Mouse (Mus musculus) spleen, postnatal 14 days (tissue): ENCODE measurements around the gene Pax6.

Experiments
- DNase-seq, 2 experiments: peaks; one replicate each; pipeline ENCODE4 v3.0.0; 2021 to 2022; ENCODE audit warnings: low spot score in 2 of 2

Gene Pax6

DNA sequence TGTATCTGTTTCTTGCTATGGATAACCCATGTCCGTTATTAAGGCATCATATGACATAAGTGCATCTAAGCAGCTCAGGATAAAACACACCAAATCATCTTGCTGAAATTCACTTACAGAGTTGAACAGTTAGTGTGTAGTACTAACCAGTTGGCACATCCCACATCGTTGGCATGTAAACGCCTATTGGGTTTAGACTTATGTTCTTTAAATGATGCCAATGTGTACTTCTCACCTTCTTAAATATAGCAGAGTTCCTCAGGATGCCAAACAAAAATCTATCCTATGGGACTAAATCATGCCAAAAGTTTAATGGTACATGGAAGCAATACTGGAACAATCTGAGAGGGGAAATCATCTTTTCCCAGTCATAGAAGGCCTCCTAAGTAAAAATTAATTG is 62.0 kb downstream of the Pax6 start:
- no peak for DNase-seq

DNA sequence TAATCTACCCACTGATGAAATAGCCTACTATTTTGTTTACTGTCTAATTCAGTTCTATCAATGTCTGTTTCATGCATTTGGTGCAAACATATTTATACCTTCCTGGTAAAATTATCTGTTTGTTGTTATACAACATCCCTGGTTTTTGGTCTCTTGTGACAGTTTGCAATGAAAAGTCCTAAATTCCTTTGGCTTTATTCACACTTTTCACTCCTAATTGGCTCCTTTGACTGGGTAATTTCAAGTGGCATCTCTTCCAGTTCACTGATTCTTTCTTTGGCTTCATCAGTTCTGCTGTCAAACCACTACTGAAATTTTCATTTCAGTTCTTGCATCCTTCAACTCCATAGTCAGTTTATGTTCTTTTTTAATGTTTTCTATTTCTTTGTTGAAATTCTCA is 67.5 kb downstream of the Pax6 start:
- DNase-seq, result no peak

DNA sequence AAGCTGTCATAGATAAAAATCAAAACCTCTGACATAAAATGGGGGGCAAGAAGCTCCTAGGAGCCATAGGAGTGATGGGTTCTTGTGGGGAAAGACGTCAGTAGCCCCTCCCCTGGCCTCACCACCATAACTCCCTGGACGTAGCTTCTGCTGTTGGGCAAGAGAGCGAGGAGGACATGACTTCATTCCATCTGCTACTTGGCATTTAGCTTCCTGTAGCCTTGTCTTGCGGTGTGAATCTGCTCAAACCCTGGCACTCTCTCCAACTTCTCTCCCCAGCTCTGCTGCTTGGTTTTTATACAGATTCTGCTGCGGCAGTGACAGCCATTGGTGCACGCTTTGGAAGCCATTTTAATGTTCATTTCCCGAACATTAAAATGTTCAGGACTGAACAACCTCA is 78.2 kb downstream of the Pax6 start:
- no peak for DNase-seq
